Mouse (Mus musculus) urinary bladder, adult 2 months (tissue): ENCODE data around the gene Dusp18. TPM values are rescaled to one million over a fixed set of nuclear protein-coding genes. Genes with fewer than 3 reads are reported as not detected.

Experiments used
- DNase-seq: peaks from one replicate; pipeline ENCODE4 v3.0.0; 2022; ENCODE audit warnings: low spot score
- polyA plus RNA-seq: library from polyadenylated mRNA; depleted of rRNA; stranded (reverse); fragments of >200 nt; gene quantifications from 2 replicates; pipeline ENCODE4 v1.2.3, GENCODE M21; 2012; rRNA removed

Gene Dusp18
- polyA plus RNA-seq, 1 experiment: 2.5 TPM

- no peak for DNase-seq
Observed at GRCm38 (mm10) chr11:3930019-3930418, 35.0 kb downstream of the Dusp18 start.

GRCm38 (mm10) chr11:3930931-3931330 lies 35.9 kb downstream of the Dusp18 start:
- peak; percentile 8 for DNase-seq

GRCm38 (mm10) chr11:3931511-3932211 lies 36.6 kb downstream of the Dusp18 start, which contains the start of gene Tcn2:
TSS of gene Tcn2 (minus strand) at chr11:3932159.
- DNase-seq: peak; percentile 63

- DNase-seq: peak; percentile 4
Observed at GRCm38 (mm10) chr11:3933756-3934285, 38.8 kb downstream of the Dusp18 start.

GRCm38 (mm10) chr11:3935135-3935534 lies 40.1 kb downstream of the Dusp18 start:
- peak; percentile 9 for DNase-seq

- no peak for DNase-seq
Observed at GRCm38 (mm10) chr11:3936318-3936717, 41.3 kb downstream of the Dusp18 start.

DNA sequence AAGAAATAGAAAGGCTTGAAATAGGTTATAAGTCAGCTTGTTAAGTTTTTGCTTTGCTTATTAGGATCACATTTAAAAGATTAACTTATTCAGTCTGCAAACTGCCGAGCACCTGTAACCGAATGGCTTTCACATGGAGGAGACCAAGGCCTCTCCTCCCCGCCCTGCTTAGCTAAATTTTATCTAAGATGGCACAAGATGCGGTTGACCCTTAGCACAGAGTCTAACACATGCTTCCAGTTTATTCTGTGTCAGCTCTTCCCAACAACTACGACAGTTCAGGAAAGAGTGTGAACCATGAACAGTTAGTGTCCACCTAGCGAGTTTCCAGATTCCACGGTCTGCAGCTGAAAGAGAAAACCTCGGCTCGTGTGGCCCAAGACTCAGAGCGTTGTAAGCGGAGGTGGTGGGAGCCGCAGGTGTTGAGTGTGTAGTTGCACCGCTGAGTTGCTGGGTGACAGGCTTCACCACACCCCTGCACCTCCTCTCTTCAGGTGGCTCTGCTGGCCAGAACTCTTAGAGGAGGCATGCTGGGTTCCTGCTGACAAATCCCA lies 42.4 kb downstream of the Dusp18 start:
- DNase-seq: peak; percentile 1

- peak; percentile 3 for DNase-seq
Observed at GRCm38 (mm10) chr11:3941371-3941770, 46.3 kb downstream of the Dusp18 start.

GRCm38 (mm10) chr11:3946386-3946785 lies 51.3 kb downstream of the Dusp18 start:
- no peak for DNase-seq

Other genes starting within 250 kb of the Dusp18 start
- gene Morc2a, start 246.0 kb upstream of the Dusp18 start, polyA plus RNA-seq: 16.2 and 20.3 TPM in 2 replicates
- 0.98 and 2.0 TPM in 2 replicates for gene Osbp2, start 31.3 kb upstream of the Dusp18 start, polyA plus RNA-seq
- gene 4921536K21Rik, start 142 bp upstream of the Dusp18 start, polyA plus RNA-seq: 0.25 and 0.34 TPM in 2 replicates
- gene Slc35e4, start 19.4 kb downstream of the Dusp18 start, polyA plus RNA-seq: 10.4 and 13.0 TPM in 2 replicates
- 101 and 110 TPM in 2 replicates for gene Tcn2, start 36.9 kb downstream of the Dusp18 start, polyA plus RNA-seq
- gene Pes1, start 68.7 kb downstream of the Dusp18 start, polyA plus RNA-seq: 42.4 and 43.1 TPM in 2 replicates
- 0.04 TPM in 1 of 2 replicates, not detected in the other for gene 4930556J24Rik, start 81.5 kb downstream of the Dusp18 start, polyA plus RNA-seq
- gene Gal3st1, start 88.4 kb downstream of the Dusp18 start, polyA plus RNA-seq: 5.5 and 6.9 TPM in 2 replicates
- 0.15 and 0.21 TPM in 2 replicates for gene Sec14l4, start 136.2 kb downstream of the Dusp18 start, polyA plus RNA-seq
- gene Sec14l3, start 169.6 kb downstream of the Dusp18 start, polyA plus RNA-seq: not detected in 2 replicates
- gene Mtfp1, start 200.2 kb downstream of the Dusp18 start, polyA plus RNA-seq: 3.4 and 4.1 TPM in 2 replicates
- gene Sec14l2, start 228.2 kb downstream of the Dusp18 start, polyA plus RNA-seq: 1.3 and 1.4 TPM in 2 replicates
- gene Rnf215, start 240.0 kb downstream of the Dusp18 start, polyA plus RNA-seq: 31.5 and 34.4 TPM in 2 replicates